Mouse (Mus musculus): ENCODE measurements around the gene Arhgap19.
A peak's percentile ranks its signal among the peaks of the same experiment; 100 is the strongest.

Arhgap19 gene

GRCm38 (mm10) chr19:41796148-41796760, 5.6 kb downstream of the Arhgap19 start:
- no peak for DNase-seq

- no peak for DNase-seq
Observed at GRCm38 (mm10) chr19:41794901-41795300, 6.9 kb downstream of the Arhgap19 start.

- DNase-seq: no peak
Observed at GRCm38 (mm10) chr19:41794017-41794416, 7.8 kb downstream of the Arhgap19 start.

- no peak for DNase-seq
Observed at GRCm38 (mm10) chr19:41792934-41793486, 8.8 kb downstream of the Arhgap19 start.

- DNase-seq: no peak
Observed at GRCm38 (mm10) chr19:41791384-41791783, 10.5 kb downstream of the Arhgap19 start.

- no peak for DNase-seq
Observed at GRCm38 (mm10) chr19:41789110-41789961, 12.5 kb downstream of the Arhgap19 start.

GRCm38 (mm10) chr19:41786896-41787295, 15.0 kb downstream of the Arhgap19 start:
- DNase-seq: no peak

GRCm38 (mm10) chr19:41777514-41777913, 24.3 kb downstream of the Arhgap19 start:
- DNase-seq: no peak

GRCm38 (mm10) chr19:41768711-41769110, 33.1 kb downstream of the Arhgap19 start:
- no peak for DNase-seq

GRCm38 (mm10) chr19:41766628-41767027, 35.2 kb downstream of the Arhgap19 start:
- DNase-seq: no peak

GRCm38 (mm10) chr19:41763870-41764660, 37.8 kb downstream of the Arhgap19 start:
- DNase-seq: peak; percentile 55

- no peak for DNase-seq
Observed at GRCm38 (mm10) chr19:41761529-41761928, 40.3 kb downstream of the Arhgap19 start.

- DNase-seq: no peak
Observed at GRCm38 (mm10) chr19:41759765-41760164, 42.1 kb downstream of the Arhgap19 start.

GRCm38 (mm10) chr19:41759270-41759669, 42.6 kb downstream of the Arhgap19 start:
- DNase-seq: no peak

- no peak for DNase-seq
Observed at GRCm38 (mm10) chr19:41754760-41755159, 47.1 kb downstream of the Arhgap19 start.

GRCm38 (mm10) chr19:41751906-41752305, 49.9 kb downstream of the Arhgap19 start:
- DNase-seq: no peak

GRCm38 (mm10) chr19:41747436-41747835, 54.4 kb downstream of the Arhgap19 start:
- no peak for DNase-seq

GRCm38 (mm10) chr19:41745941-41746557, 55.8 kb downstream of the Arhgap19 start:
- peak; percentile 41 for DNase-seq

- no peak for DNase-seq
Observed at GRCm38 (mm10) chr19:41743396-41743795, 58.5 kb downstream of the Arhgap19 start, which contains the start of gene Slit1. Gene Slit1 (minus strand): TSS chr19:41743665.

- no peak for DNase-seq
Observed at GRCm38 (mm10) chr19:41738896-41739295, 63.0 kb downstream of the Arhgap19 start.

- DNase-seq: no peak
Observed at GRCm38 (mm10) chr19:41738429-41738805, 63.4 kb downstream of the Arhgap19 start.

GRCm38 (mm10) chr19:41737657-41738428, 64.0 kb downstream of the Arhgap19 start:
- no peak for DNase-seq

Measured in cerebellum, adult 9-11 months (tissue).